Mouse (Mus musculus): ENCODE results near the gene Nono.

DNA sequence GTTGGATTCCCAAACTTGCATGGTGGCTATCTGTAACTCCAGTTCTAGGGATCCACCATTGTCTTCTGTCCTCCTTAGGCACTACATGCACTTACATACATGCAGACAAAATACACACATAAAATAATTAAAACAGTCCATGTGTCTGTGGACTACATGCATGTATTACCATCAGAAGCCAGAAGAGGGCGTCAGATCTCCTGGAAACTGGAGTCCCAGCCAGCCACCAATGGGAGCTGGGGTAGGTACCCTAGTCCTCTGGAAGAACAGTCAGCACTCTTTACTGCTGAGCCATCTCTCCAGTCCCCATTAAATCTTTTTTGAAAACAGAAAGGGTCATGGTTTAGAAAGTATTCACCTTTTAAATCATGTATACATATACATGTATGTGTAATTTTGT is 1.3 kb upstream of the Nono start:
- TF ChIP-seq CTCF (IDR thresholded peaks at IDR 0.05; ENCODE audit: low read depth) (peak; percentile 61), EP300 (IDR thresholded peaks at IDR 0.05; ENCODE audit: low read depth) (no peak)
